Mouse (Mus musculus): ENCODE data around the gene Irf2. TPM values are rescaled to one million over a fixed set of nuclear protein-coding genes. Genes with fewer than 3 reads are reported as not detected.

Gene Irf2
- total RNA-seq, 2 experiments from 2014 or later, result 48.9 to 51.1 TPM

GRCm38 (mm10) chr8:46799212-46799611 lies 59.7 kb downstream of the Irf2 start:
- DNase-seq (ENCODE audit: low spot score in 2 of 2), result no peak

- no peak for DNase-seq (ENCODE audit: low spot score in 2 of 2)
Observed at GRCm38 (mm10) chr8:46799706-46800105, 60.2 kb downstream of the Irf2 start.

GRCm38 (mm10) chr8:46801153-46801684 lies 61.7 kb downstream of the Irf2 start:
- DNase-seq (ENCODE audit: low spot score in 2 of 2), result no peak

- no peak for DNase-seq (ENCODE audit: low spot score in 2 of 2)
Observed at GRCm38 (mm10) chr8:46802009-46802408, 62.5 kb downstream of the Irf2 start.

- no peak for DNase-seq (ENCODE audit: low spot score in 2 of 2)
Observed at GRCm38 (mm10) chr8:46804721-46805120, 65.2 kb downstream of the Irf2 start.

- DNase-seq (ENCODE audit: low spot score in 2 of 2), result peak in 1 of 2 experiments; percentile 12
Observed at GRCm38 (mm10) chr8:46811021-46811622, 71.6 kb downstream of the Irf2 start.

GRCm38 (mm10) chr8:46811944-46812343 lies 72.4 kb downstream of the Irf2 start:
- no peak for DNase-seq (ENCODE audit: low spot score in 2 of 2)

- DNase-seq (ENCODE audit: low spot score in 2 of 2), result no peak
Observed at GRCm38 (mm10) chr8:46812966-46813365, 73.4 kb downstream of the Irf2 start.

GRCm38 (mm10) chr8:46818106-46818989 lies 78.8 kb downstream of the Irf2 start:
- no peak for DNase-seq (ENCODE audit: low spot score in 2 of 2)

GRCm38 (mm10) chr8:46818990-46819288 lies 79.4 kb downstream of the Irf2 start:
- DNase-seq (ENCODE audit: low spot score in 2 of 2), result no peak

- DNase-seq (ENCODE audit: low spot score in 2 of 2), result no peak
Observed at GRCm38 (mm10) chr8:46828734-46829413, 89.3 kb downstream of the Irf2 start.

GRCm38 (mm10) chr8:46829414-46830111 lies 90.0 kb downstream of the Irf2 start:
- DNase-seq (ENCODE audit: low spot score in 2 of 2), result no peak

GRCm38 (mm10) chr8:46830112-46830855 lies 90.8 kb downstream of the Irf2 start:
- DNase-seq (ENCODE audit: low spot score in 2 of 2), result no peak

- DNase-seq (ENCODE audit: low spot score in 2 of 2), result no peak
Observed at GRCm38 (mm10) chr8:46831916-46832315, 92.4 kb downstream of the Irf2 start.

GRCm38 (mm10) chr8:46832399-46832798 lies 92.9 kb downstream of the Irf2 start:
- DNase-seq (ENCODE audit: low spot score in 2 of 2), result no peak

- no peak for DNase-seq (ENCODE audit: low spot score in 2 of 2)
Observed at GRCm38 (mm10) chr8:46833763-46834162, 94.2 kb downstream of the Irf2 start.

GRCm38 (mm10) chr8:46834440-46834839 lies 94.9 kb downstream of the Irf2 start:
- no peak for DNase-seq (ENCODE audit: low spot score in 2 of 2)

GRCm38 (mm10) chr8:46836011-46836652 lies 96.6 kb downstream of the Irf2 start:
- no peak for DNase-seq (ENCODE audit: low spot score in 2 of 2)

GRCm38 (mm10) chr8:46836949-46837348 lies 97.4 kb downstream of the Irf2 start:
- no peak for DNase-seq (ENCODE audit: low spot score in 2 of 2)

- DNase-seq (ENCODE audit: low spot score in 2 of 2), result no peak
Observed at GRCm38 (mm10) chr8:46838052-46838451, 98.5 kb downstream of the Irf2 start.

Measured in layer of hippocampus, postnatal 14 days (tissue).